Mouse (Mus musculus): ENCODE measurements around the gene Lrrc8a. TPM values are rescaled to one million over a fixed set of nuclear protein-coding genes. Genes with fewer than 3 reads are reported as not detected.

Lrrc8a gene
- polyA plus RNA-seq, 1 experiment = 20.6 TPM

DNA sequence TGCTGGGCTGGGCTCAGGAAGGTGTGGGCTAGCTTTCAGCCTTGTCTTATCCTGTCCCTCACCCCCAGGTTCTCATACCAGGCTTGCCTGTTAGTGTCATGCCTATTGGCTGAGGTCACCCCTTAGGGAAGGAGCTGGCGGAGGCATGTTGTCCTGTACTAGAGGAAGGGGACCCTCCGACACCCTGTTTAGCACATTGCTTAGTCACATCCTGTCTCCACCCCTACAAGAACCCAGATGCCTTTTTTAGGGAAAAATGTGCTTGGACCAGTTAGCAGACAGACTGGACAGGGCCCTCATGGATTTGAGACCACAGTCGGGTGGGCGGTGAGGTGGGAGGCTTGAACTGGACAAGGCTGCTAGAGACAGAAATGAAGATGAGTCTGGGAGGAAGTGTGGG, 21.1 kb downstream of the Lrrc8a start:
- Histone ChIP-seq H3K79me3 (ENCODE audit: low read depth) (peaks cover 49% of the 10 kb centered on the region), H3K79me2 (ENCODE audit: control insufficient read depth, insufficient read depth) (peaks cover 99% of the 10 kb centered on the region), H3ac (ENCODE audit: control insufficient read depth, insufficient read length, low read depth) (peak overlapping the region; percentile 45), H3K27me3 (ENCODE audit: control insufficient read depth, insufficient read depth, insufficient read length) (no peaks in the 10 kb centered on the region), H3K36me3 (ENCODE audit: control insufficient read depth, insufficient read depth) (peaks cover 90% of the 10 kb centered on the region), H3K4me3 (ENCODE audit: insufficient read depth, poor library complexity, severe bottlenecking) (no peak overlapping the region)
- peak; percentile 57 for TF ChIP-seq MAX (IDR thresholded peaks at IDR 0.05)
- TF ChIP-seq CEBPB (IDR thresholded peaks at IDR 0.05; ENCODE audit: low read depth) = no peak

- Histone ChIP-seq H3K79me3 (ENCODE audit: low read depth) (peaks cover 46% of the 10 kb centered on the region), H3ac (ENCODE audit: control insufficient read depth, insufficient read length, low read depth) (peak overlapping the region; percentile 45), H3K27me3 (ENCODE audit: control insufficient read depth, insufficient read depth, insufficient read length) (no peaks in the 10 kb centered on the region), H3K79me2 (ENCODE audit: control insufficient read depth, insufficient read depth) (peaks cover 91% of the 10 kb centered on the region), H3K36me3 (ENCODE audit: control insufficient read depth, insufficient read depth) (peaks cover 91% of the 10 kb centered on the region), H3K4me3 (ENCODE audit: insufficient read depth, poor library complexity, severe bottlenecking) (peak overlapping the region; percentile 31)
- TF ChIP-seq USF1 (IDR thresholded peaks at IDR 0.05; ENCODE audit: low read depth) = peak; percentile 73
- TF ChIP-seq MYOD1 (IDR thresholded peaks at IDR 0.05; ENCODE audit: control insufficient read depth, insufficient read length, low read depth) = no peak
- TF ChIP-seq CEBPB (IDR thresholded peaks at IDR 0.05; ENCODE audit: low read depth) = no peak
- no peak for TF ChIP-seq CTCF (IDR thresholded peaks at IDR 0.05; ENCODE audit: control insufficient read depth, insufficient read depth, insufficient read length)
- no peak for TF ChIP-seq FOSL1 (IDR thresholded peaks at IDR 0.05; ENCODE audit: insufficient read depth, low read length, poor library complexity, severe bottlenecking)
- no peak for TF ChIP-seq MYOG (IDR thresholded peaks at IDR 0.05; ENCODE audit: control insufficient read depth, extremely low read depth, insufficient read length)
These were observed 21.9 kb downstream of the Lrrc8a start for GRCm38 (mm10) chr2:30259131-30260064.

GRCm38 (mm10) chr2:30261064-30261736, 23.7 kb downstream of the Lrrc8a start:
- no peak for TF ChIP-seq FOSL1 (IDR thresholded peaks at IDR 0.05; ENCODE audit: insufficient read depth, low read length, poor library complexity, severe bottlenecking)
- TF ChIP-seq MAX (IDR thresholded peaks at IDR 0.05) = no peak
- TF ChIP-seq CEBPB (IDR thresholded peaks at IDR 0.05; ENCODE audit: low read depth) = no peak
- TF ChIP-seq CTCF (IDR thresholded peaks at IDR 0.05; ENCODE audit: control insufficient read depth, insufficient read depth, insufficient read length) = no peak
- no peak for TF ChIP-seq MYOG (IDR thresholded peaks at IDR 0.05; ENCODE audit: control insufficient read depth, extremely low read depth, insufficient read length)
- TF ChIP-seq MYOD1 (IDR thresholded peaks at IDR 0.05; ENCODE audit: control insufficient read depth, insufficient read length, low read depth) = no peak
- TF ChIP-seq USF1 (IDR thresholded peaks at IDR 0.05; ENCODE audit: low read depth) = no peak
- H3K36me3 ChIP-seq (ENCODE audit: control insufficient read depth, insufficient read depth) = peaks cover 82% of the 10 kb centered on the region

GRCm38 (mm10) chr2:30261921-30262839, 24.7 kb downstream of the Lrrc8a start:
- Histone ChIP-seq H3K79me3 (ENCODE audit: low read depth) (peaks cover 38% of the 10 kb centered on the region), H3K4me3 (ENCODE audit: insufficient read depth, poor library complexity, severe bottlenecking) (no peak overlapping the region), H3K79me2 (ENCODE audit: control insufficient read depth, insufficient read depth) (peaks cover 64% of the 10 kb centered on the region), H3K27me3 (ENCODE audit: control insufficient read depth, insufficient read depth, insufficient read length) (no peaks in the 10 kb centered on the region), H3K36me3 (ENCODE audit: control insufficient read depth, insufficient read depth) (peaks cover 73% of the 10 kb centered on the region), H3ac (ENCODE audit: control insufficient read depth, insufficient read length, low read depth) (no peak overlapping the region)
- no peak for TF ChIP-seq CTCF (IDR thresholded peaks at IDR 0.05; ENCODE audit: control insufficient read depth, insufficient read depth, insufficient read length)
- no peak for TF ChIP-seq USF1 (IDR thresholded peaks at IDR 0.05; ENCODE audit: low read depth)
- TF ChIP-seq MYOG (IDR thresholded peaks at IDR 0.05; ENCODE audit: control insufficient read depth, extremely low read depth, insufficient read length) = no peak
- no peak for TF ChIP-seq FOSL1 (IDR thresholded peaks at IDR 0.05; ENCODE audit: insufficient read depth, low read length, poor library complexity, severe bottlenecking)
- no peak for TF ChIP-seq MYOD1 (IDR thresholded peaks at IDR 0.05; ENCODE audit: control insufficient read depth, insufficient read length, low read depth)
- TF ChIP-seq CEBPB (IDR thresholded peaks at IDR 0.05; ENCODE audit: low read depth) = no peak
- no peak for TF ChIP-seq MAX (IDR thresholded peaks at IDR 0.05)

More at GRCm38 (mm10) chr2:30261064-30261736, 23.7 kb downstream of the Lrrc8a start:
- Histone ChIP-seq H3K4me3 (ENCODE audit: insufficient read depth, poor library complexity, severe bottlenecking) (no peak overlapping the region), H3K79me3 (ENCODE audit: low read depth) (peaks cover 41% of the 10 kb centered on the region), H3ac (ENCODE audit: control insufficient read depth, insufficient read length, low read depth) (no peak overlapping the region), H3K27me3 (ENCODE audit: control insufficient read depth, insufficient read depth, insufficient read length) (no peaks in the 10 kb centered on the region), H3K79me2 (ENCODE audit: control insufficient read depth, insufficient read depth) (peaks cover 74% of the 10 kb centered on the region)

GRCm38 (mm10) chr2:30262840-30263441, 25.4 kb downstream of the Lrrc8a start:
- Histone ChIP-seq H3K27me3 (ENCODE audit: control insufficient read depth, insufficient read depth, insufficient read length) (no peaks in the 10 kb centered on the region), H3K79me3 (ENCODE audit: low read depth) (peaks cover 32% of the 10 kb centered on the region), H3K79me2 (ENCODE audit: control insufficient read depth, insufficient read depth) (peaks cover 56% of the 10 kb centered on the region), H3K4me3 (ENCODE audit: insufficient read depth, poor library complexity, severe bottlenecking) (no peak overlapping the region), H3K36me3 (ENCODE audit: control insufficient read depth, insufficient read depth) (peaks cover 65% of the 10 kb centered on the region), H3ac (ENCODE audit: control insufficient read depth, insufficient read length, low read depth) (no peak overlapping the region)
- no peak for TF ChIP-seq CTCF (IDR thresholded peaks at IDR 0.05; ENCODE audit: control insufficient read depth, insufficient read depth, insufficient read length)
- no peak for TF ChIP-seq CEBPB (IDR thresholded peaks at IDR 0.05; ENCODE audit: low read depth)
- TF ChIP-seq MYOD1 (IDR thresholded peaks at IDR 0.05; ENCODE audit: control insufficient read depth, insufficient read length, low read depth) = no peak
- TF ChIP-seq USF1 (IDR thresholded peaks at IDR 0.05; ENCODE audit: low read depth) = no peak
- no peak for TF ChIP-seq MAX (IDR thresholded peaks at IDR 0.05)
- no peak for TF ChIP-seq FOSL1 (IDR thresholded peaks at IDR 0.05; ENCODE audit: insufficient read depth, low read length, poor library complexity, severe bottlenecking)
- TF ChIP-seq MYOG (IDR thresholded peaks at IDR 0.05; ENCODE audit: control insufficient read depth, extremely low read depth, insufficient read length) = no peak

All from C2C12 (cell line).